ENCODE assay signal across 8 mouse cellular contexts in genomic region chr4:154898506-154899446, GRCm38 (mm10). TPM values are rescaled to one million over a fixed set of nuclear protein-coding genes. Genes with fewer than 3 reads are reported as not detected.
DNase-seq lines count a peak whose midpoint lies in the region; ATAC-seq lines count a peak whose summit lies in the region.

TSS of gene Fam213b (minus strand) at chr4:154899135.

- 2% methylated on average over 43 of the region's 43 CpGs for whole genome bisulfite sequencing in hindbrain, embryonic 11.5 days

- peak; percentile 98 for ATAC-seq in hindbrain, embryonic 11.5 days (ENCODE audit: low FRiP score)

- H3K4me1 ChIP-seq in hindbrain, embryonic 11.5 days (replicated peaks; ENCODE audit: control insufficient read depth, insufficient read depth, low read length) = peaks cover 2% of the 10 kb centered on the region; the same call in 1 of the 2 replicates

- peak within 1 kb of the TSS; percentile 86 for H3K4me2 ChIP-seq in hindbrain, embryonic 11.5 days (replicated peaks; ENCODE audit: low read depth, low read length)

- peak; percentile 70 for DNase-seq in WW6 (ENCODE audit: low read depth, low spot score)
- DNase-seq in cerebellum, postnatal 14 days = peak; percentile 85 to 87
- DNase-seq in frontal cortex, postnatal 10 days (ENCODE audit: low spot score in 2 of 2) = peak; percentile 74
- peak; percentile 90 for DNase-seq in hindbrain, embryonic 11.5 days (ENCODE audit: low spot score)
- DNase-seq in layer of hippocampus, postnatal 14 days (ENCODE audit: low spot score in 2 of 2) = peak; percentile 70 to 78
- peak; percentile 89 for DNase-seq in lung, postnatal 10 days
- DNase-seq in retina, embryonic 14.5 days (ENCODE audit: low spot score) = peak; percentile 88
- DNase-seq in urinary bladder, adult 2 months (ENCODE audit: low spot score) = peak; percentile 39

- no peaks in the 10 kb centered on the region for H3K27me3 ChIP-seq in hindbrain, embryonic 11.5 days (ENCODE audit: control insufficient read depth, insufficient read depth, low read length)

- H3K27ac ChIP-seq in hindbrain, embryonic 11.5 days (ENCODE audit: low read depth, low read length) = peak within 1 kb of the TSS; percentile 51; the same call in 1 of the 2 replicates

- peak within 1 kb of the TSS; percentile 44 for H3K4me3 ChIP-seq in hindbrain, embryonic 11.5 days (ENCODE audit: low read depth, low read length)

- H3K9me3 ChIP-seq in hindbrain, embryonic 11.5 days (ENCODE audit: control insufficient read depth, low read length) = no peaks in the 10 kb centered on the region

- H3K36me3 ChIP-seq in hindbrain, embryonic 11.5 days (ENCODE audit: control insufficient read depth, insufficient read depth, low read length) = no peaks in the 10 kb centered on the region

- peak within 1 kb of the TSS; percentile 49 for H3K9ac ChIP-seq in hindbrain, embryonic 11.5 days (ENCODE audit: low read depth, low read length)

RNA-seq across cellular contexts. Expression of gene Fam213b, which starts in this region (rescaled TPM):
- polyA plus RNA-seq in hindbrain, embryonic 11.5 days (2014; fragmentation: Nextera tagmentation; extraction: Ambion mirVana) = 39.8 and 41.4 TPM in 2 replicates
- total RNA-seq in layer of hippocampus, postnatal 14 days (2021) = 10 to 100 TPM; 34.2 to 40.9 TPM
- 33.1 and 35.2 TPM in 2 replicates for polyA plus RNA-seq in urinary bladder, adult 2 months (2012; rRNA removed)

Comparison
In these comparisons a context has a peak if more than half of its experiments do, and no peak if none do; other contexts are left out.
1. Peak in every context shown above with its lines: DNase-seq, ATAC-seq, H3K4me3 ChIP-seq and H3K27ac ChIP-seq.
2. DNase-seq: peak in every context shown above with its lines; median percentile 90 in hindbrain, embryonic 11.5 days; 89 in lung, postnatal 10 days; 88 in retina, embryonic 14.5 days; 86 in cerebellum, postnatal 14 days; 74 in frontal cortex, postnatal 10 days; 74 in layer of hippocampus, postnatal 14 days; 70 in WW6; 39 in urinary bladder, adult 2 months.